Mouse (Mus musculus): ENCODE measurements around the gene Mapk12. TPM values are rescaled to one million over a fixed set of nuclear protein-coding genes. Genes with fewer than 3 reads are reported as not detected.
A peak's percentile ranks its signal among the peaks of the same experiment; 100 is the strongest.

Gene Mapk12
- polyA plus RNA-seq, 2 experiments = 1.1 to 1.8 TPM

DNA sequence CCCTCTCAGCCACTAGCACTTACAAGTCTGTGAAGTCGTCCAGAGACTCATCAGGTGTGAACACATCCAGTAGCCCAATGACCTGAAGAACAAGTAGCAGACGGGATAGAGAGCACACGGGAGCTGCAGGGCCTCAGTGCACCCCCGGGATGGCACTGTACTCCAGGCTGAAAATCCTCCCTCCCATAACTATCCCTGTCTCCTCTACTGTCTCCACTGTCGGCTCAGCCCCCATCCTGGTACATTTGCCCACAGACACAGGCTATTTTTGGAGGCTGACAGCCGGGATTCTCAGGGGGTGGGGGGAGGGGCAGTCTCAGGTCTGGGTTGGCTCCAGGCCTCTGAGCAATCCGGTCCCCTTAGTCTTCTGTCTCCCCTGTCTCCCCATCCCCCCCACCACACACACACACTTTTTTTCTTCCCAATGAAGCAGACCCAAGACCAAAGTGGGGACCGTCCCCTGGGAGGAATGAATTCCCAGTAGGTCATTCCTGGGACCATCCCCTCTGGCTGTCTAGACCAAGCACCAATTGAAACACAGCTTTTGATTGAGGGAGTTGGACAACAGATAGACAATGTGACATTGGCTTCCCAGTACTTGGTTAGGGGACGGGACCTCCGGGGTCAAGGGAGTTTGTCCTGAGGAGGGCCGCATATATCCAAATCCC lies 3.0 kb downstream of the Mapk12 start:
- 54% methylated on average over 11 of the region's 11 CpGs for WGBS (ENCODE audit: insufficient replicate concordance)
- TF ChIP-seq EP300 (IDR thresholded peaks at IDR 0.05; ENCODE audit: low read depth) = no peak
- no peak for TF ChIP-seq CTCF (IDR thresholded peaks at IDR 0.05; ENCODE audit: low read depth)

DNA sequence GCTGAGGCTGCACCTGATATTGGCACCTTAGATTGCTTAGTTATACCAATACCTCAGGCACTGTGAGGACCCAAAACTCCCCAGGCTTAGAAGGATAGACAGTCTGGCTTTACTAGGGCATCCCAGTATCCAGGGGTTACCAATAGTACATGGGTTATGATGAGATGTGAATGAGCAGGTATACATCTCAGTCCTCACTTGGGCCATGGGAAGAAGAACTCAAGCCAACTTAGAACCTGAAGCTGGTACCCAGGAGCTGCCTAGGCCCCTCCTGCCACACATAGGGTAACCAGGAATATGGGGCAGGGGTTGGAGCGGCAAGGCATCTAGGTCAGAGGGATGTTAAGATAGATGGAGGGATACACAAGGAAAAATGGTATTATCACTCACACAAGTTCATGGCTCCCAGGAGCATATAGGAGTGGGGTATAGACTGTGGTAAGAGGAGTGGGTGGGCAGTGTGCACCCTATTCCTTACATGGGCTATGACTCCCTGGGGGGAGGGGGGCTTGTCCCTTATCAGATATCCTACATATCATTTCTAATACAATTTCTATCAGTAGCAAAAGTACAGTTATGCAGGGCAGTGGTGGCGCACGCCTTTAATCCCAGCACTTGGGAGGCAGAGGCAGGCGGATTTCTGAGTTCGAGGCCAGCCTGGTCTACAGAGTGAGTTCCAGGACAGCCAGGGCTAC lies 3.9 kb downstream of the Mapk12 start:
- ATAC-seq (ENCODE audit: insufficient read depth) = no peak
- peaks cover 37% of the 10 kb centered on the region for H3K27me3 ChIP-seq (ENCODE audit: control insufficient read depth, insufficient read depth, low read length)
- WGBS (ENCODE audit: insufficient replicate concordance) = 67% methylated on average over 5 of the region's 5 CpGs

More for the DNA sequence above, 3.0 kb downstream of the Mapk12 start:
- no peak overlapping the region for H3K4me3 ChIP-seq (ENCODE audit: insufficient read depth in 1 of 2, low read depth in 2 of 2, low read length in 2 of 2)
- no peaks in the 10 kb centered on the region for H3K9me3 ChIP-seq (ENCODE audit: control insufficient read depth, low read length)
- no peaks in the 10 kb centered on the region for H3K36me3 ChIP-seq (replicated peaks; ENCODE audit: control insufficient read depth, insufficient read depth, low read depth)
- H3K9ac ChIP-seq (replicated peaks) = no peak overlapping the region
- H3K4me2 ChIP-seq (ENCODE audit: low read depth) = no peak overlapping the region
- ATAC-seq (ENCODE audit: insufficient read depth) = no peak
- no peak overlapping the region for H3K27ac ChIP-seq
- H3K4me1 ChIP-seq (replicated peaks; ENCODE audit: control insufficient read depth in 2 of 2, insufficient read depth in 2 of 2, low read length in 1 of 2) = no peaks in the 10 kb centered on the region
- H3K27me3 ChIP-seq (ENCODE audit: control insufficient read depth, insufficient read depth, low read length) = peaks cover 44% of the 10 kb centered on the region
- DNase-seq (ENCODE audit: low read depth in 3 of 3, low spot score in 3 of 3) = no peak

DNA sequence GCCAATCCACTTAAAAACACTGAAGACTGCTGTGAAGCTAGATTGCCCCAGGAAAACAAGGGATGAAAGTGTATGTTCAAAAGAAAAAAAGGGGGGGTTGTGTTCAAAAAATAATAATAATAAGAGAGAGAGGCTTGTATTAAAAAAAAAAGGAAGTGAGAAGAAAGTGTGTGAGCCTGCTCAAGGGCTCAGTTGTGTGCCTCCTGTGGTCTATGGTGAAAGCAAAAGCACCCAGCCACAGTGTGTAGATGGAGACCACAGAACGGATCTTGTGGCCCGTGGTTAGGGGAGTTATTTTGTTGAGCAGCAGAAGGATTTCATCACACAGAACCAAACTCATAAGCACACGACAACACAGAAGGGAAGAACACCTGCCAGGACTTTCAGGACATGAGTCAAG lies 9.2 kb downstream of the Mapk12 start:
- Histone ChIP-seq H3K4me2 (ENCODE audit: low read depth) (no peak overlapping the region), H3K9ac (replicated peaks) (no peak overlapping the region), H3K27me3 (ENCODE audit: control insufficient read depth, insufficient read depth, low read length) (no peaks in the 10 kb centered on the region), H3K27ac (no peak overlapping the region), H3K4me3 (ENCODE audit: insufficient read depth in 1 of 2, low read depth in 2 of 2, low read length in 2 of 2) (no peak overlapping the region), H3K4me1 (replicated peaks; ENCODE audit: control insufficient read depth in 2 of 2, insufficient read depth in 2 of 2, low read length in 1 of 2) (peaks cover 5 to 10% of the 10 kb centered on the region in 2 experiments), H3K36me3 (replicated peaks; ENCODE audit: control insufficient read depth, insufficient read depth, low read depth) (no peaks in the 10 kb centered on the region), H3K9me3 (ENCODE audit: control insufficient read depth, low read length) (no peaks in the 10 kb centered on the region)
- WGBS (ENCODE audit: insufficient replicate concordance) = 13% methylated on average over 3 of the region's 3 CpGs
- ATAC-seq (ENCODE audit: insufficient read depth) (no peak), DNase-seq (ENCODE audit: low read depth in 3 of 3, low spot score in 3 of 3) (peak in 1 of 3 experiments; percentile 39)
- no peak for TF ChIP-seq CTCF (IDR thresholded peaks at IDR 0.05; ENCODE audit: low read depth)
- no peak for TF ChIP-seq EP300 (IDR thresholded peaks at IDR 0.05; ENCODE audit: low read depth)

More for the DNA sequence above, 3.9 kb downstream of the Mapk12 start:
- H3K36me3 ChIP-seq (replicated peaks; ENCODE audit: control insufficient read depth, insufficient read depth, low read depth) = no peaks in the 10 kb centered on the region
- no peak overlapping the region for H3K4me3 ChIP-seq (ENCODE audit: insufficient read depth in 1 of 2, low read depth in 2 of 2, low read length in 2 of 2)
- H3K9ac ChIP-seq (replicated peaks) = no peak overlapping the region
- TF ChIP-seq EP300 (IDR thresholded peaks at IDR 0.05; ENCODE audit: low read depth) = no peak
- no peak for TF ChIP-seq CTCF (IDR thresholded peaks at IDR 0.05; ENCODE audit: low read depth)
- no peaks in the 10 kb centered on the region for H3K9me3 ChIP-seq (ENCODE audit: control insufficient read depth, low read length)
- no peak overlapping the region for H3K27ac ChIP-seq
- no peak overlapping the region for H3K4me2 ChIP-seq (ENCODE audit: low read depth)
- no peaks in the 10 kb centered on the region for H3K4me1 ChIP-seq (replicated peaks; ENCODE audit: control insufficient read depth in 2 of 2, insufficient read depth in 2 of 2, low read length in 1 of 2)
- no peak for DNase-seq (ENCODE audit: low read depth in 3 of 3, low spot score in 3 of 3)

DNA sequence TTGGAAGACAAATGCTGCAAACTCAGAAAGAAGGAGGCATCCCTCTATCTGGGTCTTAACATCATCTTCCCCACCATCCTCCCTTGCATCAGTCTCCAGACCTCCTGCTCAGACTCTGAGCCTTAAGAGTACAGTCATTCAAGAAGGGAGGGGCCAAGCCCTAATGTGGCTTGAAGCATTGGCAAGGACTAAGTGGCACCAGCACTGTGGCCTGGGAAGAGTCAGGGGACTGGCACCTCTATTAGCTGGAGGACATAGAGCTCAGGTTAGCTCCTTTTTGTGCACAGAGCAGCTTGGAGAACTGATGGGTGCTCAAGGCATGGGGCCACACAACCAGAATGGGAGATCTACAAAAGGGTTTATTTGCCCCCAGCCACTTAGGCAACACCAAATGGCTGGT lies 10.3 kb downstream of the Mapk12 start:
- no peak overlapping the region for H3K4me2 ChIP-seq (ENCODE audit: low read depth)
- no peak for DNase-seq (ENCODE audit: low read depth in 3 of 3, low spot score in 3 of 3)
- no peak overlapping the region for H3K4me3 ChIP-seq (ENCODE audit: insufficient read depth in 1 of 2, low read depth in 2 of 2, low read length in 2 of 2)
- ATAC-seq (ENCODE audit: insufficient read depth) = no peak
- H3K36me3 ChIP-seq (replicated peaks; ENCODE audit: control insufficient read depth, insufficient read depth, low read depth) = no peaks in the 10 kb centered on the region
- no peak overlapping the region for H3K27ac ChIP-seq
- H3K9me3 ChIP-seq (ENCODE audit: control insufficient read depth, low read length) = no peaks in the 10 kb centered on the region
- TF ChIP-seq EP300 (IDR thresholded peaks at IDR 0.05; ENCODE audit: low read depth) = no peak
- no peak for TF ChIP-seq CTCF (IDR thresholded peaks at IDR 0.05; ENCODE audit: low read depth)
- peaks cover 5 to 10% of the 10 kb centered on the region in 2 experiments for H3K4me1 ChIP-seq (replicated peaks; ENCODE audit: control insufficient read depth in 2 of 2, insufficient read depth in 2 of 2, low read length in 1 of 2)
- no peak overlapping the region for H3K9ac ChIP-seq (replicated peaks)
- no peaks in the 10 kb centered on the region for H3K27me3 ChIP-seq (ENCODE audit: control insufficient read depth, insufficient read depth, low read length)

All from liver, embryonic 14.5 days (tissue).